Mouse (Mus musculus) kidney, postnatal 4 days (tissue): Measurements from ENCODE around the gene Vmn1r104.
"Not testable (repeated sequence)": the region's sequence is repeated elsewhere in the genome, so short reads cannot be mapped to it uniquely, and the experiment has no call there.

Experiments
- DNase-seq, 2 experiments: peaks; one replicate each; pipeline ENCODE4 v3.0.0; 2021; ENCODE audit warnings: mixed read lengths in 2 of 2

The Vmn1r104 gene

DNA sequence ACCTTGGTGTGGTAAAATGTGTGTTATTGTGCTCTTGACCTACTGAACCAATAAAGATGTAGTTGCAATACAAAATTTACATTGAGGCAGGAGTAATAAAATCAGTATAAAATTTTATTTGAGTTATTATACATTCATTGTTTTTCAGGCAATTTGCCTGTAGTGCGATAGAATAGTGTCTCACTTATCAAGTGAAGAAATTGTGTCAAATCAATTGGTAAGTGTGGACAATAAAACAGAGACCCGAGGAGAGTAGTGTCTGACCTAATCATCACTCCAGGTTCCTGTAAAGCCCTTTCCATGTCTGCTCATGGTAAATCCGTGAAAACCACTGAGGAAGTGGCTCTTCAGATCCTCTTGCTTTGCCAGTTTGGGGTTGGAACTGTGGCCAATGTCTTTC, at the start of gene Vmn1r104:
Vmn1r104 (plus strand) TSS at position 301 of the 400 bp plus-strand sequence.
- DNase-seq, result not testable (repeated sequence)

- DNase-seq, result not testable (repeated sequence)
These were observed 23.2 kb upstream of the Vmn1r104 start, which contains the start of gene Vmn1r103 for GRCm38 (mm10) chr7:20510434-20510833. Vmn1r103 (minus strand) TSS chr7:20510534.

GRCm38 (mm10) chr7:20545657-20546056, 12.0 kb downstream of the Vmn1r104 start, which contains the start of gene Gm5726:
Gm5726 (minus strand) TSS chr7:20545757.
- DNase-seq, result not testable (repeated sequence)

- not testable (repeated sequence) for DNase-seq
These were observed 42.5 kb downstream of the Vmn1r104 start, which contains the start of gene Gm4141 for GRCm38 (mm10) chr7:20576141-20576540. Gm4141 (minus strand) TSS chr7:20576241.
